Mouse (Mus musculus): ENCODE results near the gene Cys1. TPM values are rescaled to one million over a fixed set of nuclear protein-coding genes. Genes with fewer than 3 reads are reported as not detected.
A peak's percentile ranks its signal among the peaks of the same experiment; 100 is the strongest.
"Not testable (repeated sequence)": the region's sequence is repeated elsewhere in the genome, so short reads cannot be mapped to it uniquely, and the experiment has no call there.

The Cys1 gene
- polyA plus RNA-seq, 1 experiment = not detected

GRCm38 (mm10) chr12:24709831-24710508 is 28.4 kb upstream of the Cys1 start:
- Histone ChIP-seq H3K4me1 (peaks cover 62% of the 10 kb centered on the region), H3K4me3 (replicated peaks) (peak overlapping the region; percentile 99), H3K36me3 (replicated peaks; ENCODE audit: low read length) (peaks cover 39% of the 10 kb centered on the region), H3K9me3 (no peaks in the 10 kb centered on the region), H3K27me3 (replicated peaks) (no peaks in the 10 kb centered on the region)
- TF ChIP-seq GATA1 (IDR thresholded peaks at IDR 0.05; ENCODE audit: borderline replicate concordance, low read length) (no peak), FLI1 (IDR thresholded peaks at IDR 0.05; ENCODE audit: low read length) (no peak)

- H3K4me3 ChIP-seq (replicated peaks) = peak overlapping the region; percentile 99
- no peaks in the 10 kb centered on the region for H3K9me3 ChIP-seq
- H3K27me3 ChIP-seq (replicated peaks) = no peaks in the 10 kb centered on the region
- peaks cover 33% of the 10 kb centered on the region for H3K36me3 ChIP-seq (replicated peaks; ENCODE audit: low read length)
- peaks cover 68% of the 10 kb centered on the region for H3K4me1 ChIP-seq
- no peak for TF ChIP-seq FLI1 (IDR thresholded peaks at IDR 0.05; ENCODE audit: low read length)
- no peak for TF ChIP-seq GATA1 (IDR thresholded peaks at IDR 0.05; ENCODE audit: borderline replicate concordance, low read length)
Measured at GRCm38 (mm10) chr12:24709409-24709808, 27.8 kb upstream of the Cys1 start.

- H3K36me3 ChIP-seq (replicated peaks; ENCODE audit: low read length) = peaks cover 30% of the 10 kb centered on the region
- peaks cover 73% of the 10 kb centered on the region for H3K4me1 ChIP-seq
- H3K9me3 ChIP-seq = no peaks in the 10 kb centered on the region
Measured at GRCm38 (mm10) chr12:24708824-24709218, 27.2 kb upstream of the Cys1 start.

GRCm38 (mm10) chr12:24707954-24708823 is 26.6 kb upstream of the Cys1 start, which contains the start of gene Rrm2:
Gene Rrm2 (plus strand): TSS chr12:24708241.
- H3K4me1 ChIP-seq = peaks cover 78% of the 10 kb centered on the region
- TF ChIP-seq FLI1 (IDR thresholded peaks at IDR 0.05; ENCODE audit: low read length) (peak; percentile 37; the same call in 1 of the 2 replicates), GATA1 (IDR thresholded peaks at IDR 0.05; ENCODE audit: borderline replicate concordance, low read length) (no peak)

More at GRCm38 (mm10) chr12:24708824-24709218, 27.2 kb upstream of the Cys1 start:
- Histone ChIP-seq H3K27me3 (replicated peaks) (no peaks in the 10 kb centered on the region), H3K4me3 (replicated peaks) (peak overlapping the region; percentile 99)
- TF ChIP-seq FLI1 (IDR thresholded peaks at IDR 0.05; ENCODE audit: low read length) = no peak
- TF ChIP-seq GATA1 (IDR thresholded peaks at IDR 0.05; ENCODE audit: borderline replicate concordance, low read length) = no peak

GRCm38 (mm10) chr12:24707480-24707802 is 25.8 kb upstream of the Cys1 start:
- H3K4me1 ChIP-seq = peaks cover 86% of the 10 kb centered on the region
- peak overlapping the region; percentile 99 for H3K4me3 ChIP-seq (replicated peaks)
- TF ChIP-seq GATA1 (IDR thresholded peaks at IDR 0.05; ENCODE audit: borderline replicate concordance, low read length) = no peak
- TF ChIP-seq FLI1 (IDR thresholded peaks at IDR 0.05; ENCODE audit: low read length) = no peak
- peaks cover 17% of the 10 kb centered on the region for H3K36me3 ChIP-seq (replicated peaks; ENCODE audit: low read length)
- H3K9me3 ChIP-seq = no peaks in the 10 kb centered on the region
- no peaks in the 10 kb centered on the region for H3K27me3 ChIP-seq (replicated peaks)

More at GRCm38 (mm10) chr12:24707954-24708823, 26.6 kb upstream of the Cys1 start, which contains the start of gene Rrm2:
- H3K9me3 ChIP-seq = no peaks in the 10 kb centered on the region
- peaks cover 25% of the 10 kb centered on the region for H3K36me3 ChIP-seq (replicated peaks; ENCODE audit: low read length)
- H3K4me3 ChIP-seq (replicated peaks) = peak within 1 kb of the TSS; percentile 99
- H3K27me3 ChIP-seq (replicated peaks) = no peaks in the 10 kb centered on the region

- Histone ChIP-seq H3K36me3 (replicated peaks; ENCODE audit: low read length) (peaks cover 12% of the 10 kb centered on the region), H3K9me3 (no peaks in the 10 kb centered on the region)
Measured at GRCm38 (mm10) chr12:24706764-24707479, 25.3 kb upstream of the Cys1 start.

GRCm38 (mm10) chr12:24705502-24706263 is 24.1 kb upstream of the Cys1 start:
- Histone ChIP-seq H3K4me3 (replicated peaks) (no peak overlapping the region), H3K9me3 (no peaks in the 10 kb centered on the region), H3K36me3 (replicated peaks; ENCODE audit: low read length) (peaks cover 2% of the 10 kb centered on the region), H3K27me3 (replicated peaks) (no peaks in the 10 kb centered on the region), H3K4me1 (peaks cover 91% of the 10 kb centered on the region)
- no peak for TF ChIP-seq FLI1 (IDR thresholded peaks at IDR 0.05; ENCODE audit: low read length)
- TF ChIP-seq GATA1 (IDR thresholded peaks at IDR 0.05; ENCODE audit: borderline replicate concordance, low read length) = no peak

More at GRCm38 (mm10) chr12:24706764-24707479, 25.3 kb upstream of the Cys1 start:
- peaks cover 91% of the 10 kb centered on the region for H3K4me1 ChIP-seq
- no peaks in the 10 kb centered on the region for H3K27me3 ChIP-seq (replicated peaks)
- peak overlapping the region; percentile 99 for H3K4me3 ChIP-seq (replicated peaks)
- TF ChIP-seq GATA1 (IDR thresholded peaks at IDR 0.05; ENCODE audit: borderline replicate concordance, low read length) (no peak), FLI1 (IDR thresholded peaks at IDR 0.05; ENCODE audit: low read length) (no peak)

GRCm38 (mm10) chr12:24703013-24703412 is 21.4 kb upstream of the Cys1 start:
- Histone ChIP-seq H3K4me3 (replicated peaks) (peak overlapping the region; percentile 12), H3K27me3 (replicated peaks) (no peaks in the 10 kb centered on the region), H3K36me3 (replicated peaks; ENCODE audit: low read length) (no peaks in the 10 kb centered on the region), H3K9me3 (no peaks in the 10 kb centered on the region), H3K4me1 (peaks cover 75% of the 10 kb centered on the region)
- TF ChIP-seq FLI1 (IDR thresholded peaks at IDR 0.05; ENCODE audit: low read length) = no peak
- peak; percentile 36; the same call in 1 of the 3 replicates for TF ChIP-seq GATA1 (IDR thresholded peaks at IDR 0.05; ENCODE audit: borderline replicate concordance, low read length)

- H3K36me3 ChIP-seq (replicated peaks; ENCODE audit: low read length); H3K27me3 ChIP-seq (replicated peaks); H3K4me3 ChIP-seq (replicated peaks); H3K9me3 ChIP-seq: not testable (repeated sequence)
- peaks cover 73% of the 10 kb centered on the region for H3K4me1 ChIP-seq
Measured at GRCm38 (mm10) chr12:24701621-24702020, 20.0 kb upstream of the Cys1 start.

Measured in megakaryocyte, embryonic 14.5 days (primary cell).